Mouse (Mus musculus) G1E (cell line): ENCODE results near the gene Cnot8.

Source experiments
- CTCF ChIP-seq: IDR thresholded peaks from 2 replicates; pipeline ENCODE4 v1.5.1; 2012; ENCODE audit warnings: low read depth, low read length, inconsistent platforms, mixed read lengths
- GATA1 ChIP-seq: IDR thresholded peaks from 2 replicates; pipeline ENCODE4 v1.6.1; 2012; ENCODE audit warnings: borderline replicate concordance, low read length, inconsistent platforms, mixed read lengths
- TAL1 ChIP-seq: conservative IDR thresholded peaks from 2 replicates; pipeline ENCODE4 v1.6.1; 2012; ENCODE audit warnings: low read depth, low read length, inconsistent platforms, mixed read lengths

DNA sequence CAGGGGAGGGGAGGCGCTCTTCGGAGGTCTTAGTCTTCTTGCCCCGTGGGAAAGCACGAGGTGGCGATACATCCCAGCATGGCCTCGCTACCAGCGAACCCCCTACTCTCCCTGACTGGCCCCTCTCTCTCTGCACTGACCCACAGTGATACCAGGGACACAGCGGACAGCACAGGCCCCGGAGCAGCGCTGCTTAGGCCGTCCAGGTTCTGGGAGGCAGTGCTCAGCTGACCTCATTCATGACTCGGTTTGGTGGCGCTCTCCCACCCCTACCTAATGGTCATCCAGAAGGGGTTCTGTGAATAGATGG lies 654 bp upstream of the Cnot8 start:
- no peak for TF ChIP-seq CTCF
- no peak for TF ChIP-seq TAL1
- no peak for TF ChIP-seq GATA1
